Mouse (Mus musculus) left cerebral cortex, postnatal 10 days (tissue): ENCODE data around the gene Ddah2. TPM values are rescaled to one million over a fixed set of nuclear protein-coding genes. Genes with fewer than 3 reads are reported as not detected.
"Not testable (repeated sequence)": the region's sequence is repeated elsewhere in the genome, so short reads cannot be mapped to it uniquely, and the experiment has no call there.

Source experiments
- DNase-seq, 2 experiments: peaks; one replicate each; pipeline ENCODE4 v3.0.0; 2021 to 2022; ENCODE audit warnings: low spot score in 2 of 2, mixed read lengths in 1 of 2; ENCODE audit errors: extremely low spot score in 1 of 2
- intact Hi-C: fragments of 180-260 bp; cut with DNase I; formaldehyde crosslinking; loops from one replicate; pipeline ENCODE4 v1.15.1; 2025
- total RNA-seq, 2 experiments: library from RNA; stranded (reverse); gene quantifications; 2 replicates each; pipeline ENCODE4 v1.2.3; 2021

Gene Ddah2
- total RNA-seq, 2 experiments from 2014 or later = 26.3 to 31.1 TPM

GRCm38 (mm10) chr17:35024261-35024660, 34.6 kb upstream of the Ddah2 start:
- DNase-seq = peak in 1 of 2 experiments; percentile 25
- intact Hi-C loops = loop anchor here (5.0 kb wide), 2 partner anchors 33 to 83 kb away; partner anchors contain the start of genes Ddah2 and Ly6g5c

- intact Hi-C loops = loop anchor here (5.0 kb wide), 2 partner anchors 32 to 82 kb away; partner anchors contain the start of genes Ddah2 and Ly6g5c
- DNase-seq = peak in 1 of 2 experiments; percentile 54
These were observed 33.9 kb upstream of the Ddah2 start for GRCm38 (mm10) chr17:35024691-35025488.

GRCm38 (mm10) chr17:35026206-35026605, 32.6 kb upstream of the Ddah2 start:
- intact Hi-C loops = no loop called here
- no peak for DNase-seq

GRCm38 (mm10) chr17:35027277-35028068, 31.4 kb upstream of the Ddah2 start, which contains the start of gene Sapcd1:
Gene Sapcd1 (minus strand): TSS chr17:35028016.
- intact Hi-C loops = no loop called here
- peak in 1 of 2 experiments; percentile 80 for DNase-seq

- intact Hi-C loops = no loop called here
- DNase-seq = no peak
These were observed 30.5 kb upstream of the Ddah2 start for GRCm38 (mm10) chr17:35028315-35028714.

- intact Hi-C loops = no loop called here
- DNase-seq = no peak
These were observed 28.9 kb upstream of the Ddah2 start for GRCm38 (mm10) chr17:35029691-35030532.

- intact Hi-C loops = no loop called here
- no peak for DNase-seq
These were observed 27.6 kb upstream of the Ddah2 start for GRCm38 (mm10) chr17:35031272-35031671.

GRCm38 (mm10) chr17:35031880-35032279, 27.0 kb upstream of the Ddah2 start:
- DNase-seq = no peak
- intact Hi-C loops = no loop called here

- no peak for DNase-seq
- intact Hi-C loops = no loop called here
These were observed 26.4 kb upstream of the Ddah2 start for GRCm38 (mm10) chr17:35032323-35032870.

GRCm38 (mm10) chr17:35033703-35034102, 25.1 kb upstream of the Ddah2 start:
- DNase-seq, intact Hi-C loops: not testable (repeated sequence)

- intact Hi-C loops = no loop called here
- DNase-seq = no peak
These were observed 23.9 kb upstream of the Ddah2 start for GRCm38 (mm10) chr17:35034896-35035295.

- intact Hi-C loops = no loop called here
- no peak for DNase-seq
These were observed 19.5 kb upstream of the Ddah2 start for GRCm38 (mm10) chr17:35039121-35039873.

GRCm38 (mm10) chr17:35043794-35044193, 15.0 kb upstream of the Ddah2 start:
- no peak for DNase-seq
- intact Hi-C loops = no loop called here

- no peak for DNase-seq
These were observed 13.7 kb upstream of the Ddah2 start for GRCm38 (mm10) chr17:35044904-35045806.

GRCm38 (mm10) chr17:35045807-35046680, 12.8 kb upstream of the Ddah2 start:
- DNase-seq = no peak
- intact Hi-C loops = no loop called here

More at GRCm38 (mm10) chr17:35044904-35045806, 13.7 kb upstream of the Ddah2 start:
- intact Hi-C loops = no loop called here
